Mouse (Mus musculus): ENCODE measurements around the gene Pik3cd. TPM values are rescaled to one million over a fixed set of nuclear protein-coding genes. Genes with fewer than 3 reads are reported as not detected.

Gene Pik3cd
- polyA plus RNA-seq, 1 experiment from 2014 or later = 15.7 TPM

- Histone ChIP-seq H3K9ac (ENCODE audit: low read depth, low read length) (no peak overlapping the region), H3K36me3 (ENCODE audit: control insufficient read depth, insufficient read depth, low read length) (no peaks in the 10 kb centered on the region), H3K4me2 (ENCODE audit: low read length) (no peak overlapping the region), H3K27ac (ENCODE audit: low read length) (no peak overlapping the region), H3K4me3 (ENCODE audit: low read depth, low read length) (no peak overlapping the region), H3K9me3 (replicated peaks; ENCODE audit: control insufficient read depth, low read length, poor library complexity, severe bottlenecking) (no peaks in the 10 kb centered on the region), H3K27me3 (ENCODE audit: control insufficient read depth, insufficient read depth, low read depth, low read length) (no peaks in the 10 kb centered on the region), H3K4me1 (ENCODE audit: control insufficient read depth, insufficient read depth, low read length) (no peaks in the 10 kb centered on the region)
- 88% methylated on average over 11 of the region's 11 CpGs for WGBS
- ATAC-seq = no peak
These were observed 17.3 kb downstream of the Pik3cd start for GRCm38 (mm10) chr4:149684841-149685623.

DNA sequence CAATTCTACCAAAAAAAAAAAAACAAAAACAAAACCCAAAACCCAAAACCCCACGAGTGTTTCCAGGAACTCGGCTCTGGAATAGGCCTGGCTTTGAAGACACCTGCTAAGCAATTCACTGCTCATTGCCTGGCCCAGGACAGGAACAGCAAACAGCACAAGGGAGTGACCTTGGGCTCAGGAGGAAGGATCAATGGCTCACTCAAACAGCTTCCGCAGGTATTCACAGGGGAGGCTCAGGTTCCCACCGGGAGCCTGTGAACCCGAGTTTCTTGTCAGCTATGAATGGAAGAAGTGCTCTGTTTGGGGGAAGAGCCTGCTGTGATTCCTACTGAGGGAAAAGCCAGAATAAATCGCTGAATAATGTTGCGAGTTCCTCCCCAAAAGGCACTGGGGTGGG is 18.5 kb downstream of the Pik3cd start:
- H3K4me2 ChIP-seq (ENCODE audit: low read length) = no peak overlapping the region
- H3K4me3 ChIP-seq (ENCODE audit: low read depth, low read length) = no peak overlapping the region
- no peak overlapping the region for H3K27ac ChIP-seq (ENCODE audit: low read length)
- no peak for ATAC-seq
- no peaks in the 10 kb centered on the region for H3K4me1 ChIP-seq (ENCODE audit: control insufficient read depth, insufficient read depth, low read length)
- H3K9ac ChIP-seq (ENCODE audit: low read depth, low read length) = no peak overlapping the region
- H3K27me3 ChIP-seq (ENCODE audit: control insufficient read depth, insufficient read depth, low read depth, low read length) = no peaks in the 10 kb centered on the region
- WGBS = 18% methylated on average over 7 of the region's 7 CpGs
- no peaks in the 10 kb centered on the region for H3K36me3 ChIP-seq (ENCODE audit: control insufficient read depth, insufficient read depth, low read length)
- no peaks in the 10 kb centered on the region for H3K9me3 ChIP-seq (replicated peaks; ENCODE audit: control insufficient read depth, low read length, poor library complexity, severe bottlenecking)

DNA sequence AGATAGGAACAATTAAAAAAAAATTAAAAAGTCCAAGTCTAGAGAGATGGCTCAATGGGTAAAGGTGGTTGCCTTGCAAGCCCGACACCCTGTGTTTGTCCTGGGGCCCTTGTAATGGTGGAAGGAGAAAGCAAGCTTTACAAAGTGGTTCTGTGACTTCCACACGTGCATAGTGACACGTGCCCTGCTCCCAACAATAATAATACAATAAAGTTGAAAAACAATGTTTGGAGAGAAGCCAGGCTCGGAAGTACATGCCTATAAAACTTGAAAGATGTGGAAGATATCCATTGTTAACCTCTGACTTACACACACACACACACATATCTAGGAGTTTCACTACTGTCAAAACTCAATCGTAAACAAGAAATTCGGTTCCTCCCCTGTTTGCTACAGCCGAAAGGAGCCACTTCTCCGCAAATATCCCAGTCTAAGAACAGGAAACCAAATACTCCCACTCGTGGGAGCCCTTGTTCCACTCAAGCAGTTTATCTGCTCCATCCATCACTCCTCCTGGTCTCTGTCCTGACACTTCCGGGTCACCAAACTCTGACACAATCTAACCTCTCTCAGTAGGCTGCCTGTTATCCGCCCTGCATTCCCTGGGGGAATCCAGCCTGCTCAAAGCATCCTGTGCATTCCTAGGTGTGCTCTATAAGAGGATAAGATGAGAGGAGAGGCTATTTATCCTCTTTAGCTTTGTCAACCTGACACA is 23.2 kb downstream of the Pik3cd start:
- H3K9me3 ChIP-seq (replicated peaks; ENCODE audit: control insufficient read depth, low read length, poor library complexity, severe bottlenecking) = no peaks in the 10 kb centered on the region
- H3K9ac ChIP-seq (ENCODE audit: low read depth, low read length) = no peak overlapping the region
- peaks cover 12% of the 10 kb centered on the region; the same call in 1 of the 2 replicates for H3K4me1 ChIP-seq (ENCODE audit: control insufficient read depth, insufficient read depth, low read length)
- H3K36me3 ChIP-seq (ENCODE audit: control insufficient read depth, insufficient read depth, low read length) = no peaks in the 10 kb centered on the region
- no peak overlapping the region for H3K4me2 ChIP-seq (ENCODE audit: low read length)
- H3K27me3 ChIP-seq (ENCODE audit: control insufficient read depth, insufficient read depth, low read depth, low read length) = no peaks in the 10 kb centered on the region
- WGBS = 78% methylated on average over 11 of the region's 11 CpGs
- no peak for ATAC-seq
- no peak overlapping the region for H3K27ac ChIP-seq (ENCODE audit: low read length)
- H3K4me3 ChIP-seq (ENCODE audit: low read depth, low read length) = no peak overlapping the region

GRCm38 (mm10) chr4:149678006-149678405 is 24.4 kb downstream of the Pik3cd start:
- H3K4me2 ChIP-seq (ENCODE audit: low read length) = no peak overlapping the region
- no peak overlapping the region for H3K9ac ChIP-seq (ENCODE audit: low read depth, low read length)
- H3K9me3 ChIP-seq (replicated peaks; ENCODE audit: control insufficient read depth, low read length, poor library complexity, severe bottlenecking) = no peaks in the 10 kb centered on the region
- no peak overlapping the region for H3K27ac ChIP-seq (ENCODE audit: low read length)
- no peak overlapping the region for H3K4me3 ChIP-seq (ENCODE audit: low read depth, low read length)
- H3K4me1 ChIP-seq (ENCODE audit: control insufficient read depth, insufficient read depth, low read length) = peaks cover 12% of the 10 kb centered on the region; the same call in 1 of the 2 replicates
- no peaks in the 10 kb centered on the region for H3K27me3 ChIP-seq (ENCODE audit: control insufficient read depth, insufficient read depth, low read depth, low read length)
- WGBS = 29% methylated on average over 1 of the region's 1 CpGs
- no peak for ATAC-seq
- 0 out of 2 replicates have a peak, but pooled peaks cover 2% of the 10 kb centered on the region for H3K36me3 ChIP-seq (ENCODE audit: control insufficient read depth, insufficient read depth, low read length)

- peaks cover 7% of the 10 kb centered on the region; the same call in 1 of the 2 replicates for H3K36me3 ChIP-seq (ENCODE audit: control insufficient read depth, insufficient read depth, low read length)
- H3K4me1 ChIP-seq (ENCODE audit: control insufficient read depth, insufficient read depth, low read length) = peaks cover 12% of the 10 kb centered on the region; the same call in 1 of the 2 replicates
- no peaks in the 10 kb centered on the region for H3K27me3 ChIP-seq (ENCODE audit: control insufficient read depth, insufficient read depth, low read depth, low read length)
- peak overlapping the region; percentile 71 for H3K4me2 ChIP-seq (ENCODE audit: low read length)
- peak overlapping the region; percentile 73 for H3K4me3 ChIP-seq (ENCODE audit: low read depth, low read length)
- H3K27ac ChIP-seq (ENCODE audit: low read length) = peak overlapping the region; percentile 71
- WGBS = under 1% methylated on average over 60 of the region's 60 CpGs
- ATAC-seq = peak; percentile 92
- H3K9ac ChIP-seq (ENCODE audit: low read depth, low read length) = peak overlapping the region; percentile 87
- no peaks in the 10 kb centered on the region for H3K9me3 ChIP-seq (replicated peaks; ENCODE audit: control insufficient read depth, low read length, poor library complexity, severe bottlenecking)
These were observed 26.8 kb downstream of the Pik3cd start for GRCm38 (mm10) chr4:149675378-149676261.

DNA sequence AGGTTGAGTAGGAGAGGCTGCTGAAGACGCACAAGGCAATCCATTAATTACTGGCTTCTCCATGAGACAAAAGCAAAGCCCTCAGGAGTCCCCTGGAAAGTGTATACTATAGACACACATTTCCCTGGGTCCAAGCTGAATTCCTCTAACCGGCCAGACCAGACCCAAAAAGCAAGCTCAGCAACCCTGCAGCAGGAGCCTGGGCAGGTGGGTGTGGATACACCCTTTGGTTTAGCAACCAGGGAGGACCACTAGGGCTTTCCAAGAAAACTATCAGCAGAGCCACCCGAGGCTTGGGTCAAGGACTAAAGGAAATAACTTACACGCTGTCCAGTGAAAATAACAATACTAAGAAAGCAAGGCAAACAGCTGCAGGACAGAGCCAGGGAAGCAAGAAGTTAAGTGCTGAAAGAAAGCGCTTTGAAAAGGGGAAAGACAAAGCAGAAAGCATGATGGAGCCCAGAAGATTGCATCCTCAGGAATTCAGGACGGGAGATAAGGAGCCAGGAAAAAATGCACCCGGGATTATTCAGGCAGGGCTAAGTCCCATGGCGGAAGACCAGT is 27.5 kb downstream of the Pik3cd start:
- H3K4me1 ChIP-seq (ENCODE audit: control insufficient read depth, insufficient read depth, low read length) = peaks cover 12% of the 10 kb centered on the region; the same call in 1 of the 2 replicates
- H3K4me3 ChIP-seq (ENCODE audit: low read depth, low read length) = peak overlapping the region; percentile 73
- peaks cover 7% of the 10 kb centered on the region; the same call in 1 of the 2 replicates for H3K36me3 ChIP-seq (ENCODE audit: control insufficient read depth, insufficient read depth, low read length)
- peak overlapping the region; percentile 71 for H3K27ac ChIP-seq (ENCODE audit: low read length)
- H3K27me3 ChIP-seq (ENCODE audit: control insufficient read depth, insufficient read depth, low read depth, low read length) = no peaks in the 10 kb centered on the region
- peak overlapping the region; percentile 87 for H3K9ac ChIP-seq (ENCODE audit: low read depth, low read length)
- peak overlapping the region; percentile 71 for H3K4me2 ChIP-seq (ENCODE audit: low read length)
- ATAC-seq = no peak
- WGBS = 10% methylated on average over 8 of the region's 8 CpGs
- H3K9me3 ChIP-seq (replicated peaks; ENCODE audit: control insufficient read depth, low read length, poor library complexity, severe bottlenecking) = no peaks in the 10 kb centered on the region

DNA sequence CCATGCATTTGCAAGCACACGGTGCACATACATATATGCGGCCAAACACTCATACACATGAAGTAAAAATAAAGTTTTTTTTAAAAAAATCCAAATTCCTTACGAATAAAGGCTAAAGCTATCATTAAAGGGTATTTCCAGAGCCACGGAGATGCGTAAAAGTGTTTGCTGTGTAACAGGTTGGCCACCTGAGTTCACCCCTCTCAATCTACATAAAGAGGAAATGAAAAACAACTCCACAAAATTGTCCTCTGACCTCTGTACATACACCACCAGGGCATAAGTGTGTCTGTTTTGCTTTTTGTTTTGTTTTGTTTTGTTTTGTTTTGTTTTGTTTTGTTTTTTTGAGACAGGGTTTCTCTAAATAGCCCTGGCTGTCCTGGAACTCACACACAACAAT is 29.6 kb downstream of the Pik3cd start:
- Histone ChIP-seq H3K4me2 (ENCODE audit: low read length) (no peak overlapping the region), H3K36me3 (ENCODE audit: control insufficient read depth, insufficient read depth, low read length) (peaks cover 7% of the 10 kb centered on the region; the same call in 1 of the 2 replicates), H3K4me3 (ENCODE audit: low read depth, low read length) (no peak overlapping the region), H3K9ac (ENCODE audit: low read depth, low read length) (no peak overlapping the region), H3K27me3 (ENCODE audit: control insufficient read depth, insufficient read depth, low read depth, low read length) (no peaks in the 10 kb centered on the region), H3K4me1 (ENCODE audit: control insufficient read depth, insufficient read depth, low read length) (peaks cover 12% of the 10 kb centered on the region; the same call in 1 of the 2 replicates), H3K9me3 (replicated peaks; ENCODE audit: control insufficient read depth, low read length, poor library complexity, severe bottlenecking) (no peaks in the 10 kb centered on the region), H3K27ac (ENCODE audit: low read length) (no peak overlapping the region)
- 93% methylated on average over 5 of the region's 5 CpGs for WGBS
- no peak for ATAC-seq

- Histone ChIP-seq H3K36me3 (ENCODE audit: control insufficient read depth, insufficient read depth, low read length) (peaks cover 7% of the 10 kb centered on the region; the same call in 1 of the 2 replicates), H3K9me3 (replicated peaks; ENCODE audit: control insufficient read depth, low read length, poor library complexity, severe bottlenecking) (no peaks in the 10 kb centered on the region), H3K4me1 (ENCODE audit: control insufficient read depth, insufficient read depth, low read length) (peaks cover 8% of the 10 kb centered on the region; the same call in 1 of the 2 replicates), H3K27ac (ENCODE audit: low read length) (no peak overlapping the region), H3K4me2 (ENCODE audit: low read length) (no peak overlapping the region), H3K4me3 (ENCODE audit: low read depth, low read length) (no peak overlapping the region), H3K9ac (ENCODE audit: low read depth, low read length) (no peak overlapping the region), H3K27me3 (ENCODE audit: control insufficient read depth, insufficient read depth, low read depth, low read length) (no peaks in the 10 kb centered on the region)
- ATAC-seq = no peak
- WGBS = 97% methylated on average over 6 of the region's 6 CpGs
These were observed 31.2 kb downstream of the Pik3cd start for GRCm38 (mm10) chr4:149671175-149671574.

Data from midbrain, embryonic 16.5 days (tissue).